Mouse (Mus musculus): ENCODE measurements around the gene Trabd2b. TPM values are rescaled to one million over a fixed set of nuclear protein-coding genes. Genes with fewer than 3 reads are reported as not detected.

The Trabd2b gene
- polyA plus RNA-seq, 1 experiment from 2014 or later, result 0.97 TPM

GRCm38 (mm10) chr4:114519966-114520365 is 113.4 kb downstream of the Trabd2b start:
- WGBS, result 75% methylated on average over 3 of the region's 3 CpGs
- Histone ChIP-seq H3K27ac (ENCODE audit: low read length) (no peak overlapping the region), H3K4me2 (ENCODE audit: low read depth, low read length) (no peak overlapping the region), H3K4me1 (ENCODE audit: control insufficient read depth, insufficient read depth, low read length) (peaks cover 18% of the 10 kb centered on the region; the same call in 1 of the 2 replicates), H3K9ac (ENCODE audit: low read length) (no peak overlapping the region), H3K4me3 (replicated peaks; ENCODE audit: low read length) (no peak overlapping the region), H3K9me3 (replicated peaks; ENCODE audit: control insufficient read depth, low read length) (no peaks in the 10 kb centered on the region), H3K27me3 (ENCODE audit: control insufficient read depth, insufficient read depth, low read length) (no peaks in the 10 kb centered on the region), H3K36me3 (ENCODE audit: control insufficient read depth, insufficient read depth, low read length) (no peaks in the 10 kb centered on the region)
- ATAC-seq (ENCODE audit: insufficient read depth, low FRiP score), result no peak

- H3K4me3 ChIP-seq (replicated peaks; ENCODE audit: low read length), result no peak overlapping the region
- peak; percentile 68 for ATAC-seq (ENCODE audit: insufficient read depth, low FRiP score)
- no peaks in the 10 kb centered on the region for H3K27me3 ChIP-seq (ENCODE audit: control insufficient read depth, insufficient read depth, low read length)
- H3K27ac ChIP-seq (ENCODE audit: low read length), result no peak overlapping the region
- no peaks in the 10 kb centered on the region for H3K4me1 ChIP-seq (ENCODE audit: control insufficient read depth, insufficient read depth, low read length)
- H3K9ac ChIP-seq (ENCODE audit: low read length), result no peak overlapping the region
- H3K36me3 ChIP-seq (ENCODE audit: control insufficient read depth, insufficient read depth, low read length), result no peaks in the 10 kb centered on the region
- 57% methylated on average over 5 of the region's 5 CpGs for WGBS
- no peaks in the 10 kb centered on the region for H3K9me3 ChIP-seq (replicated peaks; ENCODE audit: control insufficient read depth, low read length)
- H3K4me2 ChIP-seq (ENCODE audit: low read depth, low read length), result no peak overlapping the region
Measured at GRCm38 (mm10) chr4:114523335-114524188, 117.0 kb downstream of the Trabd2b start.

- Histone ChIP-seq H3K9me3 (replicated peaks; ENCODE audit: control insufficient read depth, low read length) (no peaks in the 10 kb centered on the region), H3K27ac (ENCODE audit: low read length) (no peak overlapping the region), H3K4me3 (replicated peaks; ENCODE audit: low read length) (no peak overlapping the region), H3K36me3 (ENCODE audit: control insufficient read depth, insufficient read depth, low read length) (no peaks in the 10 kb centered on the region), H3K4me2 (ENCODE audit: low read depth, low read length) (no peak overlapping the region), H3K9ac (ENCODE audit: low read length) (no peak overlapping the region), H3K27me3 (ENCODE audit: control insufficient read depth, insufficient read depth, low read length) (no peaks in the 10 kb centered on the region; the same call in 1 of the 2 replicates), H3K4me1 (ENCODE audit: control insufficient read depth, insufficient read depth, low read length) (no peaks in the 10 kb centered on the region)
- no peak for ATAC-seq (ENCODE audit: insufficient read depth, low FRiP score)
- WGBS, result 64% methylated on average over 6 of the region's 6 CpGs
Measured at GRCm38 (mm10) chr4:114531591-114531990, 125.1 kb downstream of the Trabd2b start.

DNA sequence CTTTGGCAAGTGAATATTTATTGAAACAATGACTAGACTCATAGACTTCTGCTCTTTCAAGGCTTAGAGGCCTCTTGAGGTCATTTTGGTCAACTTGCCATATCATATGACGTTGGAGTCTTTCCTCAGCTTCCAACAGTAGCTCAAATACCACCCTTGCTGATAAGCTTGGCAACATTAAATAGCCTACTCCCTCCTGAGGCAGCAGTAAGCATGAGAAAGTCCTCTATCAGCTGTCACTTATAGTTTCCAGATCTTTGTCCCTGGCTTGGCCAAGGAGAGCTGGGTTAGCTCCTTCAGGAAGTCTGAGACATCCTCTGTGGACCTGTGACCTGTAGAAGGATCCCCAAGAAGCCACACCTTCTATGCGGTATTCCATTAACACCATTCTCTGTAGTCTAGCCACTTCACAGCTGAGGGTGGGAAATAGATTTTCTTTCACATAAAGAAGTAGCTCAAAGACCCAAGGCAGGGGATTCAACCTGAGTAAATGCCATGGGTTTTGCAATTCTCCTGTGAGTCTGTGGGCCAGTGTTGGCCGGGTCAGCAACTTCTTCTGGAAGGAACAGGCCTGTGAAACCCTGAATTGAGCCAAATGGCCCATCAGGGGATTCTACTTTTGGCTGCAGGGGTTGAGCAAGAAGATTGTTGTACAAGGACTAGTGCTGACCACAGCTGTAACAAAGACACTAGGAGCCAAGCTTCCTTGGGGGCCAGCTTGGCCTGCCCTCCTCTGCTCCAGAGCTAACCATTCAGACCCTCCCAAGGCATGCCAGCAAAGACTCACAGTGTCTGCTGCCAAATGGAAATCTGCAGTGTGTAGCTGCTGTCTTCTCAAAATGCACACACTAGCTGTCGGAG is 127.6 kb downstream of the Trabd2b start:
- Histone ChIP-seq H3K9ac (ENCODE audit: low read length) (no peak overlapping the region), H3K27me3 (ENCODE audit: control insufficient read depth, insufficient read depth, low read length) (no peaks in the 10 kb centered on the region; the same call in 1 of the 2 replicates), H3K4me1 (ENCODE audit: control insufficient read depth, insufficient read depth, low read length) (no peaks in the 10 kb centered on the region), H3K4me2 (ENCODE audit: low read depth, low read length) (no peak overlapping the region), H3K9me3 (replicated peaks; ENCODE audit: control insufficient read depth, low read length) (no peaks in the 10 kb centered on the region), H3K27ac (ENCODE audit: low read length) (no peak overlapping the region), H3K36me3 (ENCODE audit: control insufficient read depth, insufficient read depth, low read length) (no peaks in the 10 kb centered on the region), H3K4me3 (replicated peaks; ENCODE audit: low read length) (no peak overlapping the region)
- WGBS, result 62% methylated on average over 4 of the region's 4 CpGs
- ATAC-seq (ENCODE audit: insufficient read depth, low FRiP score), result 0 out of 2 replicates have a peak, but pooled peaks have one; percentile 37

DNA sequence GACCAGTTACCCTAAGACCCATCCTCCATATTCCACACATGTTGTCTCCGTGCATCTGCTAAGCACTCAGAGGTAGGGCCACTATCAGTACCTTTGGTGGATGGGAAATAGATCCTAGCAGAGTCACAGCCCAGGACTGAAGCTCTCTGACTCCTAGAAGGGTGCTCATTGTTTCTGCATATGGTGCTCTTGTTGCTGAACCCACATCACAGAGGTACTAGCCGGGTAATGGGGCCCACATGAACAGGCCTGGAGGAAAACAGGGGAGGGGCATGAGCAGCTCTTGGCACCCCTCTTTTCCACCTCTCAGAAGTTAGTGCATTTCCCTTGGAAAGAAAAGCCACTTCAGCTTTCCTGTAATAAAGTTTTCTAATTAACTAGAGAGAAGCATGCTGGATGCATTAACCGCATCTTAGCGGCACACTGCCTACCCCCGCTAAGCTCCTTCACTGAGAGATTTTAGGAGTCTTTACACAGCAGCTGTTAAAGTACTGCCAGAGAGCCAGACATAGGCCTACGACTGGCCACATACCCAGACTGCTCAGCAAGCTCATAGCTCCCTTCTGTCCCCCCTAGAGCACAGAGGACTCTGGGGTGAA is 131.0 kb downstream of the Trabd2b start:
- no peak for ATAC-seq (ENCODE audit: insufficient read depth, low FRiP score)
- Histone ChIP-seq H3K27ac (ENCODE audit: low read length) (no peak overlapping the region), H3K27me3 (ENCODE audit: control insufficient read depth, insufficient read depth, low read length) (no peaks in the 10 kb centered on the region), H3K4me1 (ENCODE audit: control insufficient read depth, insufficient read depth, low read length) (no peaks in the 10 kb centered on the region), H3K9me3 (replicated peaks; ENCODE audit: control insufficient read depth, low read length) (no peaks in the 10 kb centered on the region), H3K36me3 (ENCODE audit: control insufficient read depth, insufficient read depth, low read length) (no peaks in the 10 kb centered on the region), H3K9ac (ENCODE audit: low read length) (no peak overlapping the region), H3K4me2 (ENCODE audit: low read depth, low read length) (no peak overlapping the region), H3K4me3 (replicated peaks; ENCODE audit: low read length) (no peak overlapping the region)
- WGBS, result 74% methylated on average over 6 of the region's 6 CpGs

DNA sequence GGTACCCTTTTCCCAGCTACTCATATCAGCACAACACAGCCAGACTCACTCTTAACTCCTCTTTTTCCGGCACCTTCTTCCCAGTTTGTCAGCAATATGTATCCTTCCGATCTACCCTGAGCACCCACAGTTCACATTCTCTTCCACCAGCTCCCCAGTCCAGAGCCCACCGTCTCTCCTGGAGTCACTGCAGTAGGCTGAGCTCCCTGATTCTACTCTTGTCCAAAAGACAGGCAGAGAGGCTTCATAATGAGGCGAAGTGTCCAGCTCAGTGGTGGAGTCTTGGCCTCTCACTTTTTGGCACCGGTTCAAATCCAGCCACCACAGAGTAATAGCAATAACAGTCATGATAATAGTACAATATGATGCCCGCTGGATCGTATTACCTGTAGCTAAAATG is 133.5 kb downstream of the Trabd2b start:
- no peak for ATAC-seq (ENCODE audit: insufficient read depth, low FRiP score)
- 88% methylated on average over 7 of the region's 7 CpGs for WGBS
- Histone ChIP-seq H3K4me2 (ENCODE audit: low read depth, low read length) (no peak overlapping the region), H3K4me3 (replicated peaks; ENCODE audit: low read length) (no peak overlapping the region), H3K4me1 (ENCODE audit: control insufficient read depth, insufficient read depth, low read length) (no peaks in the 10 kb centered on the region), H3K27me3 (ENCODE audit: control insufficient read depth, insufficient read depth, low read length) (no peaks in the 10 kb centered on the region), H3K9me3 (replicated peaks; ENCODE audit: control insufficient read depth, low read length) (no peaks in the 10 kb centered on the region), H3K9ac (ENCODE audit: low read length) (no peak overlapping the region), H3K36me3 (ENCODE audit: control insufficient read depth, insufficient read depth, low read length) (no peaks in the 10 kb centered on the region), H3K27ac (ENCODE audit: low read length) (no peak overlapping the region)

DNA sequence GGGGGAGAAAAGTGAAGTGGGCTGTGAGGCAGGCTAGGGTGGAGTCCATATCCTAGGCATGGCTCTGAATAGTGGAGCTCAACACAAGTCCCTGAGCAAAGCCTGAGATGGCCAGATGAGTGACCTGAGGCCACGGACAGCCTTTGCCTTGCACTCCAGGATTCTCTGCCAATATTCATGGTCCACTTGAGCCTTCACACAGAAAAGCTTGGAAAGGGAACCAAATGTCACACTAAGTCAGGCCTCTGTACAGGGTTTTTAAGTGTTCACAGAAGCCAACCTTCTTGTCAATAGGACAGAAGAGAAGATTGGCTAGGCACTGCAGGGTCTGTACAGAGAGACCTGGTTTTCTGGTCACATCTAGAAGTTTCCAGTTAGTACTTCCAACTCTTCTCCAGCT is 134.7 kb downstream of the Trabd2b start:
- no peak overlapping the region for H3K4me3 ChIP-seq (replicated peaks; ENCODE audit: low read length)
- no peaks in the 10 kb centered on the region for H3K36me3 ChIP-seq (ENCODE audit: control insufficient read depth, insufficient read depth, low read length)
- H3K27me3 ChIP-seq (ENCODE audit: control insufficient read depth, insufficient read depth, low read length), result no peaks in the 10 kb centered on the region
- 80% methylated on average over 1 of the region's 1 CpGs for WGBS
- H3K9me3 ChIP-seq (replicated peaks; ENCODE audit: control insufficient read depth, low read length), result no peaks in the 10 kb centered on the region
- no peak for ATAC-seq (ENCODE audit: insufficient read depth, low FRiP score)
- H3K4me2 ChIP-seq (ENCODE audit: low read depth, low read length), result no peak overlapping the region
- H3K9ac ChIP-seq (ENCODE audit: low read length), result no peak overlapping the region
- H3K4me1 ChIP-seq (ENCODE audit: control insufficient read depth, insufficient read depth, low read length), result no peaks in the 10 kb centered on the region
- H3K27ac ChIP-seq (ENCODE audit: low read length), result no peak overlapping the region

DNA sequence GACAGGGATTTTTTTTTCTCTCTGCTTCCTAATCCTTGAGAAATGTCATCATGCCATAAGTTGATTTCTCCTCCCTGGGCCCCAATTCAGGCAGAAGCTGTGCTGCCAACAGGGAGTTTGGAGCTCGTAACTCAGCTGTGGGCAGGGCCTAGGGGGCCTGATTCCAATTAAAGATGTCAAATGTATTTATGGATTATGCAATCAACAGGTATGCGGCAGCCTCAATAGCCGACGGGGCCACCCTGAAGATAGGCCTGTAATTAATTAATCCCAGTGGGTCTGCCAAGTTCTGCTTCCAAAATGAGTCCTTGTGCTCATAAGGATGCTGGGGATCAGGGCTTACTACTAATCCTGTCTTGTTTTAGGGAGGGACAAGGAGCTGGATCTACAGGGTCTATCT is 135.6 kb downstream of the Trabd2b start:
- Histone ChIP-seq H3K27ac (ENCODE audit: low read length) (no peak overlapping the region), H3K9me3 (replicated peaks; ENCODE audit: control insufficient read depth, low read length) (no peaks in the 10 kb centered on the region), H3K4me1 (ENCODE audit: control insufficient read depth, insufficient read depth, low read length) (no peaks in the 10 kb centered on the region), H3K27me3 (ENCODE audit: control insufficient read depth, insufficient read depth, low read length) (no peaks in the 10 kb centered on the region), H3K9ac (ENCODE audit: low read length) (no peak overlapping the region), H3K36me3 (ENCODE audit: control insufficient read depth, insufficient read depth, low read length) (no peaks in the 10 kb centered on the region), H3K4me3 (replicated peaks; ENCODE audit: low read length) (no peak overlapping the region), H3K4me2 (ENCODE audit: low read depth, low read length) (no peak overlapping the region)
- 0 out of 2 replicates have a peak, but pooled peaks have one; percentile 33 for ATAC-seq (ENCODE audit: insufficient read depth, low FRiP score)
- WGBS, result 57% methylated on average over 4 of the region's 4 CpGs

Measured in stomach, embryonic 16.5 days (tissue).